Mouse (Mus musculus) kidney, postnatal 0 days (tissue): ENCODE data around the gene Scel. TPM values are rescaled to one million over a fixed set of nuclear protein-coding genes. Genes with fewer than 3 reads are reported as not detected.
A peak's percentile ranks its signal among the peaks of the same experiment; 100 is the strongest.

Experiments
- ATAC-seq: fragments of 200-750 bp; cut with Nextera tagmentation; replicated peaks from 2 replicates; pipeline ENCODE4 v1.8.0; 2017; ENCODE audit warnings: low read depth, moderate number of reproducible peaks, moderate TSS enrichment, moderate library complexity; ENCODE audit not compliant: low FRiP score
- DNase-seq: peaks from one replicate; pipeline ENCODE4 v3.0.0-alpha.2; 2016; ENCODE audit warnings: low spot score
- H3K27ac ChIP-seq: fragments of 300-500 bp; sonication (generic); 2 replicates; pipeline ENCODE4 v1.5.1; 2014; ENCODE audit warnings: mild to moderate bottlenecking
- H3K27me3 ChIP-seq: fragments of 300-500 bp; sonication (generic); 2 replicates; pipeline ENCODE4 v1.6.1; 2014; ENCODE audit warnings: low read length, mixed read lengths; ENCODE audit not compliant: insufficient read depth
- H3K36me3 ChIP-seq: fragments of 300-500 bp; sonication (generic); 2 replicates; pipeline ENCODE4 v1.6.1; 2014; ENCODE audit warnings: low read length, mixed read lengths; ENCODE audit not compliant: insufficient read depth
- H3K4me1 ChIP-seq: fragments of 300-500 bp; sonication (generic); replicated peaks from 2 replicates; pipeline ENCODE4 v1.6.1; 2014; ENCODE audit warnings: antibody characterized with exemption, low read length, mixed read lengths; ENCODE audit not compliant: insufficient read depth
- H3K4me2 ChIP-seq: fragments of 300-500 bp; sonication (generic); 2 replicates; pipeline ENCODE4 v1.6.1; 2014; ENCODE audit warnings: mild to moderate bottlenecking, low read length, moderate library complexity, mixed read lengths
- H3K4me3 ChIP-seq: fragments of 300-500 bp; sonication (generic); replicated peaks from 2 replicates; pipeline ENCODE4 v1.5.1; 2014; ENCODE audit warnings: low read depth, low read length
- H3K9ac ChIP-seq: fragments of 300-500 bp; sonication (generic); 2 replicates; pipeline ENCODE4 v1.6.1; 2014; ENCODE audit warnings: low read depth, low read length
- H3K9me3 ChIP-seq: fragments of 300-500 bp; sonication (generic); replicated peaks from 2 replicates; pipeline ENCODE4 v1.6.1; 2016; ENCODE audit warnings: low read length, inconsistent platforms, mixed read lengths
- CTCF ChIP-seq: IDR thresholded peaks from 2 replicates; pipeline ENCODE4 v1.5.1; 2016; ENCODE audit warnings: antibody characterized with exemption, low read depth, mild to moderate bottlenecking, moderate library complexity
- WGBS: fragments of 180-500 bp; shearing (Covaris S2); extraction: QIAGEN DNeasy Blood & Tissue Kit; methylation state at CpG from one replicate; pipeline ENCODE4 v1.1.7; 2014; 5-methylcytosine and 5-hydroxymethylcytosine counted together
- polyA plus RNA-seq: library from polyadenylated mRNA; unstranded; fragments of >200 nt; fragmentation: Nextera tagmentation; extraction: Ambion mirVana; gene quantifications from 2 replicates; pipeline ENCODE4 v1.2.1, GENCODE M21; 2015

The Scel gene
- polyA plus RNA-seq, 1 experiment from 2014 or later: 4.1 TPM

- Histone ChIP-seq H3K9ac (no peak overlapping the region), H3K9me3 (no peaks in the 10 kb centered on the region), H3K27ac (no peak overlapping the region), H3K4me1 (no peaks in the 10 kb centered on the region), H3K27me3 (no peaks in the 10 kb centered on the region), H3K4me2 (no peak overlapping the region), H3K4me3 (no peak overlapping the region), H3K36me3 (no peaks in the 10 kb centered on the region)
- WGBS: 72% methylated on average over 7 of the region's 7 CpGs
- ATAC-seq: no peak
- no peak for DNase-seq
- TF ChIP-seq CTCF: no peak
Measured at GRCm38 (mm10) chr14:103504514-103504913, 8.6 kb upstream of the Scel start.

- Histone ChIP-seq H3K4me2 (no peak overlapping the region), H3K9ac (no peak overlapping the region), H3K27ac (no peak overlapping the region), H3K9me3 (no peaks in the 10 kb centered on the region), H3K36me3 (no peaks in the 10 kb centered on the region), H3K27me3 (no peaks in the 10 kb centered on the region), H3K4me1 (no peaks in the 10 kb centered on the region), H3K4me3 (no peak overlapping the region)
- no peak for DNase-seq
- no peak for TF ChIP-seq CTCF
- 85% methylated on average over 8 of the region's 8 CpGs for WGBS
- no peak for ATAC-seq
Measured at GRCm38 (mm10) chr14:103509544-103509943, 3.6 kb upstream of the Scel start.

GRCm38 (mm10) chr14:103513473-103513811, 300 bp downstream of the Scel start:
- Histone ChIP-seq H3K4me3 (peak overlapping the region; percentile 16), H3K36me3 (no peaks in the 10 kb centered on the region), H3K27me3 (no peaks in the 10 kb centered on the region), H3K27ac (no peak overlapping the region), H3K4me2 (peak overlapping the region; percentile 43), H3K9me3 (no peaks in the 10 kb centered on the region), H3K4me1 (no peaks in the 10 kb centered on the region), H3K9ac (no peak overlapping the region)
- ATAC-seq (no peak), DNase-seq (no peak)
- TF ChIP-seq CTCF: no peak
- WGBS: 59% methylated on average over 7 of the region's 7 CpGs

GRCm38 (mm10) chr14:103515419-103515818, 2.3 kb downstream of the Scel start:
- TF ChIP-seq CTCF: no peak
- Histone ChIP-seq H3K27ac (no peak overlapping the region), H3K4me1 (no peaks in the 10 kb centered on the region), H3K36me3 (no peaks in the 10 kb centered on the region), H3K9me3 (no peaks in the 10 kb centered on the region), H3K4me3 (no peak overlapping the region), H3K27me3 (no peaks in the 10 kb centered on the region), H3K4me2 (no peak overlapping the region), H3K9ac (no peak overlapping the region)
- no peak for DNase-seq
- no peak for ATAC-seq
- 62% methylated on average over 8 of the region's 8 CpGs for WGBS

GRCm38 (mm10) chr14:103526286-103526685, 13.1 kb downstream of the Scel start:
- no peak for DNase-seq

GRCm38 (mm10) chr14:103529733-103530367, 16.7 kb downstream of the Scel start:
- ATAC-seq (no peak), DNase-seq (no peak)
- H3K27ac ChIP-seq: no peak overlapping the region
- TF ChIP-seq CTCF: no peak
- no peaks in the 10 kb centered on the region; the same call in 1 of the 2 replicates for H3K9me3 ChIP-seq
- H3K4me3 ChIP-seq: no peak overlapping the region
- H3K4me1 ChIP-seq: no peaks in the 10 kb centered on the region
- whole genome bisulfite sequencing: 74% methylated on average over 13 of the region's 13 CpGs
- H3K4me2 ChIP-seq: no peak overlapping the region
- no peak overlapping the region for H3K9ac ChIP-seq
- H3K36me3 ChIP-seq: no peaks in the 10 kb centered on the region
- no peaks in the 10 kb centered on the region for H3K27me3 ChIP-seq

More at GRCm38 (mm10) chr14:103526286-103526685, 13.1 kb downstream of the Scel start:
- 90% methylated on average over 1 of the region's 1 CpGs for WGBS
- ATAC-seq: no peak
- no peaks in the 10 kb centered on the region for H3K36me3 ChIP-seq
- H3K27ac ChIP-seq: no peak overlapping the region
- H3K9me3 ChIP-seq: no peaks in the 10 kb centered on the region; the same call in 1 of the 2 replicates
- no peaks in the 10 kb centered on the region for H3K4me1 ChIP-seq
- no peaks in the 10 kb centered on the region for H3K27me3 ChIP-seq
- H3K4me3 ChIP-seq: no peak overlapping the region
- no peak for TF ChIP-seq CTCF
- no peak overlapping the region for H3K4me2 ChIP-seq
- H3K9ac ChIP-seq: no peak overlapping the region
